Mouse (Mus musculus): ENCODE results near the gene Cldn4. TPM values are rescaled to one million over a fixed set of nuclear protein-coding genes. Genes with fewer than 3 reads are reported as not detected.

Cldn4 gene
- polyA plus RNA-seq (2015; fragmentation: Nextera tagmentation; extraction: Ambion mirVana): 0.08 and 0.11 TPM in 2 replicates

DNA sequence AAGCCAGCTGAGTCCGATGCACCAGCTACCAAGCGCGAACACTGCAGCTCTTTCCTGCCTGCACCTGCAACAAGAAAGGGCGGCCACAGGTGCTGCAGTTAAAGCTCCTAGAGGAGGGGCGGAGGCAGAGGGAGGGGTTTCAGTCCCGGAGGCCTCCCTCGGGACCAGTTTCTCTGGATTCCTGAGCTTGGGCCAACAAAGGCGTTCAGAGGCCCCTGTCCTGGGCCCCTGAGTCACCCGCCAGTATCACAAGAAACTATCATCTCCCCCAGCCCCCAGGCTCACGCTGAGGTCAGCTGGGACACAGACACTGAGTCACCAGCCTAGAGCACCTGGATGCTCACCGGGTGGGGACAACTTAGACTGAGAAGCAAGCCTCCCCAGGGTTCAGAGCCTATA lies at the start of gene Cldn4:
Gene Cldn4, minus strand, starts transcription at position 78 of the 399 bp plus-strand sequence.

DNA sequence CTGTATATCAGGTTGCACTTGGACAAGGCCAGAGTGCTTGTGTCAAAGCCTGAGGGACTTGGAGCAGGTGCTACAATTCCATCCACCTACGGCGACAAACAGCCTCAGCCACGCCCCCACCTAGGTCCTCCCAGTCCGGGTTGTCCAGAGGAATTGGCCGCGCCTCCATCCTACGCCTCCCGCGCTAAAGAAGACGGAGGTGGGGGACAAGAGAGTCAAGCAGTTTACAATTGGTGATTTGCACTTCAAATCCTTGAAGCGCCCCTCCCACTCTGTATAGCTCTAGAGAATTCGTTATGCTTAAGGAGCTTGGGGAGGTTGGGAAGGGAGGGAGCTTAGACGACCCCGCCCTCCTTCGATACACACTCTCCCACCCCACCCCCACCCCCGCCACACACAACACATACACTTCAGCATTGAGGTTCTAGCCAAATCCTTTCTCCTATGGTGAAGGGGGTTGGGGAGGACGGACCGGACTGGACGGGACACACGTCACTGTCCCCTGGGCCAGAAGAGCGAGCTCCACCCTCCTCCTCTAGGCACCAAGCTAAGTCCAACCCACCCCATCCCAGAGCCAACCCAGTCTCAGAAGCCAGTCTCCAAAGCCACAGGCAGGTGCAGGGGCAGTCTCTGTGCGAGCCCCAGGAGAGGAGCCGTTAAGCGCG lies 39.0 kb upstream of the Cldn4 start, which contains the start of gene Cldn3:
Gene Cldn3, plus strand, starts transcription at position 582 of the 665 bp plus-strand sequence.

DNA sequence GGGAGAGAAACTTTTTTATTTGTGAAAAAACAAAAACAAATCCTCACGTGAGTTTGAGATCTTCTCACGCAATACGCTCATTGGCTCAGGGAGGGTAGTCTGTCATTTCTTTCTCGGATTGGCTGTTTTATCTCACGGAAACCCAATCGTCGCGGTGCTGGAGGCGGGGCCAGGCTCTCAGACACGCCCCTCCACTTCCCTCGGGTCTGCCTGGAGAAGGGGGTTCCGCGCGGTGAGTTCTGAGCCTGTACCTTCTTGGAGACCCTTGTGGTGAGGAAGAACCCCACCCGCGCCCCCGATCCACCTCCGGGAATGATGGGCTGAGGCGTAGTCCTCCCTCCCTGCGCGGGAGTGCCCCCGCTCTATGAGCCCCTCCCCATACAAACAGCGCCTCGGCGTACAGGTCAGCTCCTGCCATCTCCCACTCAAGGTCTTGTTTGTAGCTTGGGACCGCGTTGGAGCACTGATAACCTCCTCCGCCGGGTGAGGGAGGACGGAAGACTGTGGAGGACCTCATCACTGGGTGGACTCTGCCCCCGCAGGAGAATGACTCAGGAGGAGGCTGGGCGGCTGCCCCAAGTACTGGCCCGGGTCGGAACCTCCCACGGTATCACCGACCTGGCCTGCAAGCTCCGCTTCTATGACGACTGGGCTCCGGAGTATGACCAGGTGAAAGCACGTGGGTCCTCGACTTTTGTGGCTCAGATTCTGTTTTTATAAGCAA lies 14.4 kb downstream of the Cldn4 start, which contains the start of gene Mettl27:
Gene Mettl27, plus strand, starts transcription at position 190 of the 724 bp plus-strand sequence.

DNA sequence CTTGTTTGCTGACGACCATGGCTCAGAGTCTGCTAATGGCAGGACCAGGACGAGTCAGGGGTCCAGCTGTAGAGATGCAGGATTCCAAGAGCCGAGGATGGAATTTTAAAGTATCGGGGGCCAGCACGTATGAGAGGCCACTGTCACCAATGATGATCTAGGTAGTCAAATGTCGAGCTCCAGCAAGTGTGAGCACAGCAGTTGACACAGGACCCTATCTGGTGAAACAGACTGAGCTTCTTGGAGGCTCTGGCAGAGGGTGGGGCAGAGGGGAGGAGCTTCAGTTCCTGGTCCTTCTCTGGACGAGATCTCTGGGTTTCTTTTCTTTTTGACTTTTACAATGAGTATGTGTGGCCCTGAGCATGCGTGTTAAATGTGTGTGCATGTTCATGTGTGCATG lies 31.4 kb downstream of the Cldn4 start, which contains the start of gene Cldn13:
Gene Cldn13, minus strand, starts transcription at position 216 of the 400 bp plus-strand sequence.

DNA sequence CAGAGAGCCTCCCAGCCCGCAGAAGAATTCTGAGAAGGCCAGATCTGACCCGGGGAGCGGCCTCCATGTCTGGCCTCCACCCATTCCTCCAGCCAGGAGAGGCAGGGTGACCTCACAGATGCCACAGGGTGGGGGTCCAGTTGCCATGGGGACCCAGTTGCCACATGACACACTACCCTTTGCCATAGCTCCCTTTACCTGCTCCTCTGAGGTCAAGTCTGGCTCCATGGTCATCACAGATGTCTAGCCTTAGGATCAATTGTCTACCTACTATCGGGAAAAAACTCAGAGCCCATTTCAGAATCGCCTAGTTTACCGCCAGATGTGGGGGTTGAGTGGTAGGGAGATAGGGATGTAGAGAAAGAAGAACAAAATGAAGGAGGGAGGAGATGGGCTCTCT lies 40.1 kb downstream of the Cldn4 start, which contains the start of gene Tmem270:
Gene Tmem270, minus strand, starts transcription at position 101 of the 400 bp plus-strand sequence.

Other genes starting within 250 kb of the Cldn4 start
- 537 and 634 TPM in 2 replicates for gene Eln, start 199.6 kb downstream of the Cldn4 start, polyA plus RNA-seq (2015; fragmentation: Nextera tagmentation; extraction: Ambion mirVana)
- not detected in 2 replicates for gene Tmem270, start 40.2 kb downstream of the Cldn4 start, polyA plus RNA-seq (2015; fragmentation: Nextera tagmentation; extraction: Ambion mirVana)
- gene Cldn13, start 31.4 kb downstream of the Cldn4 start, polyA plus RNA-seq (2015; fragmentation: Nextera tagmentation; extraction: Ambion mirVana): 337 and 413 TPM in 2 replicates
- gene Mettl27, start 14.6 kb downstream of the Cldn4 start, polyA plus RNA-seq (2015; fragmentation: Nextera tagmentation; extraction: Ambion mirVana): 44.5 and 52.7 TPM in 2 replicates
- 0.78 and 0.80 TPM in 2 replicates for gene Cldn3, start 39.3 kb upstream of the Cldn4 start, polyA plus RNA-seq (2015; fragmentation: Nextera tagmentation; extraction: Ambion mirVana)
- 49.5 and 52.6 TPM in 2 replicates for gene Abhd11, start 62.2 kb upstream of the Cldn4 start, polyA plus RNA-seq (2015; fragmentation: Nextera tagmentation; extraction: Ambion mirVana)
- 2.1 TPM in 2 replicates for gene Stx1a, start 76.5 kb upstream of the Cldn4 start, polyA plus RNA-seq (2015; fragmentation: Nextera tagmentation; extraction: Ambion mirVana)
- 16.0 and 16.8 TPM in 2 replicates for gene Dnajc30, start 117.3 kb upstream of the Cldn4 start, polyA plus RNA-seq (2015; fragmentation: Nextera tagmentation; extraction: Ambion mirVana)
- 51.1 and 55.2 TPM in 2 replicates for gene Bud23, start 118.0 kb upstream of the Cldn4 start, polyA plus RNA-seq (2015; fragmentation: Nextera tagmentation; extraction: Ambion mirVana)
- gene Vps37d, start 131.3 kb upstream of the Cldn4 start, polyA plus RNA-seq (2015; fragmentation: Nextera tagmentation; extraction: Ambion mirVana): 1.2 and 1.4 TPM in 2 replicates
- gene Mlxipl, start 143.0 kb upstream of the Cldn4 start, polyA plus RNA-seq (2015; fragmentation: Nextera tagmentation; extraction: Ambion mirVana): 0.08 TPM in 1 of 2 replicates, not detected in the other
- gene Tbl2, start 202.7 kb upstream of the Cldn4 start, polyA plus RNA-seq (2015; fragmentation: Nextera tagmentation; extraction: Ambion mirVana): 8.0 and 8.3 TPM in 2 replicates
- gene Bcl7b, start 221.3 kb upstream of the Cldn4 start, polyA plus RNA-seq (2015; fragmentation: Nextera tagmentation; extraction: Ambion mirVana): 47.2 and 49.6 TPM in 2 replicates
- gene Baz1b, start 240.3 kb upstream of the Cldn4 start, polyA plus RNA-seq (2015; fragmentation: Nextera tagmentation; extraction: Ambion mirVana): 26.1 and 26.8 TPM in 2 replicates